In genomic region chr6:125494092-125494871, GRCm38 (mm10) we compare ENCODE assay signal across 8 mouse cellular contexts. TPM values are rescaled to one million over a fixed set of nuclear protein-coding genes. Genes with fewer than 3 reads are reported as not detected.
A peak's percentile ranks its signal among the peaks of the same experiment; 100 is the strongest.
DNase-seq lines count a peak whose midpoint lies in the region; ATAC-seq lines count a peak whose summit lies in the region.

TSS of gene Cd9 (minus strand) at chr6:125494791.

- peaks cover 13% of the 10 kb centered on the region; the same call in 1 of the 2 replicates for H3K27me3 ChIP-seq in intestine, embryonic 14.5 days (replicated peaks; ENCODE audit: control insufficient read depth, insufficient read depth, low read length)
- H3K27me3 ChIP-seq in limb, embryonic 10.5 days (ENCODE audit: low read depth, poor library complexity, severe bottlenecking): peaks cover 69% of the 10 kb centered on the region
- H3K27me3 ChIP-seq in midbrain, embryonic 10.5 days (ENCODE audit: low read depth, poor library complexity, severe bottlenecking): peaks cover 53% of the 10 kb centered on the region

- H3K4me2 ChIP-seq in intestine, embryonic 14.5 days (ENCODE audit: low read length): peak within 1 kb of the TSS; percentile 83

- H3K36me3 ChIP-seq in intestine, embryonic 14.5 days (ENCODE audit: control insufficient read depth, insufficient read depth, low read length): no peaks in the 10 kb centered on the region
- H3K36me3 ChIP-seq in limb, embryonic 10.5 days: no peaks in the 10 kb centered on the region
- no peaks in the 10 kb centered on the region for H3K36me3 ChIP-seq in midbrain, embryonic 10.5 days

- peak within 1 kb of the TSS; percentile 65 for H3K4me3 ChIP-seq in intestine, embryonic 14.5 days (ENCODE audit: low read depth, low read length)
- H3K4me3 ChIP-seq in limb, embryonic 10.5 days: peak within 1 kb of the TSS; percentile 73
- H3K4me3 ChIP-seq in midbrain, embryonic 10.5 days: peak within 1 kb of the TSS; percentile 75

- H3K4me1 ChIP-seq in intestine, embryonic 14.5 days (replicated peaks; ENCODE audit: control insufficient read depth, insufficient read depth, low read length): peaks cover 7% of the 10 kb centered on the region
- H3K4me1 ChIP-seq in limb, embryonic 10.5 days: peaks cover 17% of the 10 kb centered on the region
- H3K4me1 ChIP-seq in midbrain, embryonic 10.5 days: peaks cover 22% of the 10 kb centered on the region

- under 1% methylated on average over 60 of the region's 61 CpGs for WGBS in intestine, embryonic 14.5 days
- WGBS in limb, embryonic 10.5 days: under 1% methylated on average over 61 of the region's 61 CpGs
- under 1% methylated on average over 61 of the region's 61 CpGs for WGBS in midbrain, embryonic 10.5 days

- no peaks in the 10 kb centered on the region for H3K9me3 ChIP-seq in intestine, embryonic 14.5 days (ENCODE audit: control insufficient read depth, low read length)
- no peaks in the 10 kb centered on the region for H3K9me3 ChIP-seq in limb, embryonic 10.5 days (replicated peaks)
- H3K9me3 ChIP-seq in midbrain, embryonic 10.5 days (replicated peaks): no peaks in the 10 kb centered on the region

- peak; percentile 79 to 84 for DNase-seq in cerebellum, postnatal 14 days
- no peak for DNase-seq in cerebellum, adult 11 months
- peak; percentile 84 for DNase-seq in embryo, embryonic 11 days
- no peak for DNase-seq in gonadal fat pad, adult 2 months (ENCODE audit: low read depth)
- peak; percentile 89 for DNase-seq in intestine, embryonic 14.5 days (ENCODE audit: low spot score)
- DNase-seq in limb, embryonic 10.5 days (ENCODE audit: low spot score): peak; percentile 87
- DNase-seq in midbrain, embryonic 10.5 days (ENCODE audit: low spot score): peak; percentile 80
- peak; percentile 48 to 61 for DNase-seq in spleen, adult 18-20 months

- ATAC-seq in intestine, embryonic 14.5 days (replicated peaks; ENCODE audit: low FRiP score, low TSS enrichment, low read depth): peak; percentile 87

- H3K9ac ChIP-seq in intestine, embryonic 14.5 days (ENCODE audit: low read length): peak within 1 kb of the TSS; percentile 64

- peak within 1 kb of the TSS; percentile 67 for H3K27ac ChIP-seq in intestine, embryonic 14.5 days (ENCODE audit: low read depth)
- peak within 1 kb of the TSS; percentile 78 for H3K27ac ChIP-seq in limb, embryonic 10.5 days
- H3K27ac ChIP-seq in midbrain, embryonic 10.5 days (replicated peaks): peak within 1 kb of the TSS; percentile 83

RNA-seq across cellular contexts. Expression of gene Cd9, which starts in this region (rescaled TPM):
- 217 and 263 TPM in 2 replicates for polyA plus RNA-seq in gonadal fat pad, adult 2 months (2012; rRNA removed)
- polyA plus RNA-seq in intestine, embryonic 14.5 days (2014; fragmentation: Nextera tagmentation; extraction: Ambion mirVana): 162 and 185 TPM in 2 replicates
- 22.5 and 33.2 TPM in 2 replicates for polyA plus RNA-seq in limb, embryonic 10.5 days (2016; fragmentation: Nextera tagmentation; extraction: Ambion mirVana)
- polyA plus RNA-seq in midbrain, embryonic 10.5 days (2016; fragmentation: Nextera tagmentation; extraction: Ambion mirVana): 32.9 and 36.3 TPM in 2 replicates

Comparison
In these comparisons a context has a peak if more than half of its experiments do, and no peak if none do; other contexts are left out.
1. DNase-seq: peak in cerebellum, postnatal 14 days (2 of 2), embryo, embryonic 11 days (single experiment), intestine, embryonic 14.5 days (single experiment), limb, embryonic 10.5 days (single experiment), midbrain, embryonic 10.5 days (single experiment) and spleen, adult 18-20 months (2 of 2); none in cerebellum, adult 11 months (single experiment) and gonadal fat pad, adult 2 months (single experiment).
2. Peak in every context shown above with its lines, with median percentiles within 50 percentile points of each other: H3K27ac ChIP-seq and H3K4me3 ChIP-seq.